Mouse (Mus musculus): ENCODE results near the gene Pcdh19. TPM values are rescaled to one million over a fixed set of nuclear protein-coding genes. Genes with fewer than 3 reads are reported as not detected.
"Not testable (repeated sequence)": the region's sequence is repeated elsewhere in the genome, so short reads cannot be mapped to it uniquely, and the experiment has no call there.

The Pcdh19 gene
- 8.3 and 8.9 TPM in 2 replicates for polyA plus RNA-seq (2014; fragmentation: Nextera tagmentation; extraction: Ambion mirVana)

GRCm38 (mm10) chrX:133688840-133689239 lies at the start of gene Pcdh19:
Gene Pcdh19 (minus strand): TSS chrX:133688987.
- Histone ChIP-seq H3K27ac (replicated peaks; ENCODE audit: low read depth, low read length) (peak within 1 kb of the TSS; percentile 61), H3K36me3 (ENCODE audit: control insufficient read depth, insufficient read depth, low read length) (no peaks in the 10 kb centered on the region), H3K4me1 (ENCODE audit: control insufficient read depth, insufficient read depth, low read length) (no peaks in the 10 kb centered on the region; the same call in 1 of the 2 replicates), H3K27me3 (replicated peaks; ENCODE audit: control insufficient read depth, insufficient read depth, low read length) (peaks cover 9% of the 10 kb centered on the region), H3K4me3 (ENCODE audit: low read depth, low read length) (peak within 1 kb of the TSS; percentile 53), H3K9ac (ENCODE audit: low read depth, low read length) (peak within 1 kb of the TSS; percentile 59), H3K4me2 (ENCODE audit: low read depth, low read length) (peak within 1 kb of the TSS; percentile 73), H3K9me3 (ENCODE audit: control insufficient read depth, low read length) (no peaks in the 10 kb centered on the region)
- DNase-seq (ENCODE audit: low spot score) (peak; percentile 94), ATAC-seq (ENCODE audit: low read depth) (peak; percentile 96)
- WGBS: 27% methylated on average over 6 of the region's 26 CpGs

- Histone ChIP-seq H3K27me3 (replicated peaks; ENCODE audit: control insufficient read depth, insufficient read depth, low read length) (no peaks in the 10 kb centered on the region), H3K4me1 (ENCODE audit: control insufficient read depth, insufficient read depth, low read length) (no peaks in the 10 kb centered on the region), H3K4me2 (ENCODE audit: low read depth, low read length) (no peak overlapping the region), H3K36me3 (ENCODE audit: control insufficient read depth, insufficient read depth, low read length) (no peaks in the 10 kb centered on the region), H3K9ac (ENCODE audit: low read depth, low read length) (no peak overlapping the region), H3K27ac (replicated peaks; ENCODE audit: low read depth, low read length) (no peak overlapping the region), H3K9me3 (ENCODE audit: control insufficient read depth, low read length) (no peaks in the 10 kb centered on the region), H3K4me3 (ENCODE audit: low read depth, low read length) (no peak overlapping the region)
- DNase-seq (ENCODE audit: low spot score): no peak
- ATAC-seq (ENCODE audit: low read depth): no peak
- 73% methylated on average over 2 of the region's 2 CpGs for WGBS
Measured at GRCm38 (mm10) chrX:133735871-133736270, 47.1 kb upstream of the Pcdh19 start.

DNA sequence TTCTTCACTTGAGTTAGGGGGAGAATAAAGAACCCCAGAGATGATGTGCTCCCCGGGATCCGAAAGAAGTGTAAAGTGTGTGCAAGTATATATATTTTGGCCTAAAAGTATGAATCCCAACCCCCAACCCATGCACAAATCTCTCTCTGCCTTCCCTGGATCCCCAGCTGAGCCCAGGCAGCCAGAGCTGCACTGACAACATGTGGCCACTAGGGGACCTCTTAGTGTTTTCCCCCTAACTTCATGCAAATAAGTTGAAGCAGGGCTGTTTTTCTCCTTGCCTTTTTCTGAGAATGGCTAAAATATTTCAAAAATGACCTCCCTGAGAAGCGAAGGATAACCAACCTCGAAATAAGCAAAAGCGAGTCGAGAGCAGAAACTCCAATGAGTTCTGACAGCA lies 46.2 kb upstream of the Pcdh19 start:
- ATAC-seq (ENCODE audit: low read depth): no peak
- WGBS: 62% methylated on average over 6 of the region's 6 CpGs
- Histone ChIP-seq H3K9ac (ENCODE audit: low read depth, low read length) (no peak overlapping the region), H3K4me2 (ENCODE audit: low read depth, low read length) (no peak overlapping the region), H3K36me3 (ENCODE audit: control insufficient read depth, insufficient read depth, low read length) (no peaks in the 10 kb centered on the region), H3K4me1 (ENCODE audit: control insufficient read depth, insufficient read depth, low read length) (no peaks in the 10 kb centered on the region), H3K9me3 (ENCODE audit: control insufficient read depth, low read length) (no peaks in the 10 kb centered on the region), H3K4me3 (ENCODE audit: low read depth, low read length) (no peak overlapping the region), H3K27me3 (replicated peaks; ENCODE audit: control insufficient read depth, insufficient read depth, low read length) (no peaks in the 10 kb centered on the region), H3K27ac (replicated peaks; ENCODE audit: low read depth, low read length) (no peak overlapping the region)
- DNase-seq (ENCODE audit: low spot score): peak; percentile 7

DNA sequence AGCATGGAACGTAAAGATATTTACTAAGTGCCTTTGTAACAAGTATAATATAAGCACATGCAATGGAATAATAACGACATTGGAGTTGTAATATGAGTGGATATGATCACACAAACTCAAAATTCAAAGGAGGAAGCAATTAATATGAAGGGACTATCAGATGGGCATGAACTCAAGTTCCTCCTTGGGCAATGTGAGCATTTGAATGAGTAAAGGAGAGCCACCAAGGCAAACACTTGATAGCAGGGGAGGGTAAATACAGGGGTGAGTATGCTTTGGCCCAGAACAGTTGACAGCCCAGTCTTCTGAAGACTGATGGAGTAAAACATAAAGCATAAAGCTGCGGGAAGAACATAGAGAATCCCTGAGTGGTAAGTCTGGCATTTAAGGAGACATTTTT lies 32.7 kb upstream of the Pcdh19 start:
- 85% methylated on average over 3 of the region's 3 CpGs for WGBS

GRCm38 (mm10) chrX:133710621-133711020 lies 21.8 kb upstream of the Pcdh19 start:
- DNase-seq (ENCODE audit: low spot score) (no peak), ATAC-seq (ENCODE audit: low read depth) (no peak)
- Histone ChIP-seq H3K9me3 (ENCODE audit: control insufficient read depth, low read length) (no peaks in the 10 kb centered on the region), H3K4me3 (ENCODE audit: low read depth, low read length) (no peak overlapping the region), H3K4me2 (ENCODE audit: low read depth, low read length) (no peak overlapping the region), H3K27ac (replicated peaks; ENCODE audit: low read depth, low read length) (no peak overlapping the region), H3K4me1 (ENCODE audit: control insufficient read depth, insufficient read depth, low read length) (no peaks in the 10 kb centered on the region), H3K27me3 (replicated peaks; ENCODE audit: control insufficient read depth, insufficient read depth, low read length) (no peaks in the 10 kb centered on the region), H3K9ac (ENCODE audit: low read depth, low read length) (no peak overlapping the region), H3K36me3 (ENCODE audit: control insufficient read depth, insufficient read depth, low read length) (no peaks in the 10 kb centered on the region)
- WGBS: 54% methylated on average over 2 of the region's 2 CpGs

More for the DNA sequence above, 32.7 kb upstream of the Pcdh19 start:
- H3K9ac ChIP-seq (ENCODE audit: low read depth, low read length): no peak overlapping the region
- H3K4me3 ChIP-seq (ENCODE audit: low read depth, low read length): no peak overlapping the region
- no peaks in the 10 kb centered on the region for H3K4me1 ChIP-seq (ENCODE audit: control insufficient read depth, insufficient read depth, low read length)
- DNase-seq (ENCODE audit: low spot score) (no peak), ATAC-seq (ENCODE audit: low read depth) (no peak)
- no peaks in the 10 kb centered on the region; the same call in 1 of the 2 replicates for H3K27me3 ChIP-seq (replicated peaks; ENCODE audit: control insufficient read depth, insufficient read depth, low read length)
- H3K4me2 ChIP-seq (ENCODE audit: low read depth, low read length): no peak overlapping the region
- no peaks in the 10 kb centered on the region for H3K9me3 ChIP-seq (ENCODE audit: control insufficient read depth, low read length)
- no peak overlapping the region for H3K27ac ChIP-seq (replicated peaks; ENCODE audit: low read depth, low read length)
- no peaks in the 10 kb centered on the region for H3K36me3 ChIP-seq (ENCODE audit: control insufficient read depth, insufficient read depth, low read length)

DNA sequence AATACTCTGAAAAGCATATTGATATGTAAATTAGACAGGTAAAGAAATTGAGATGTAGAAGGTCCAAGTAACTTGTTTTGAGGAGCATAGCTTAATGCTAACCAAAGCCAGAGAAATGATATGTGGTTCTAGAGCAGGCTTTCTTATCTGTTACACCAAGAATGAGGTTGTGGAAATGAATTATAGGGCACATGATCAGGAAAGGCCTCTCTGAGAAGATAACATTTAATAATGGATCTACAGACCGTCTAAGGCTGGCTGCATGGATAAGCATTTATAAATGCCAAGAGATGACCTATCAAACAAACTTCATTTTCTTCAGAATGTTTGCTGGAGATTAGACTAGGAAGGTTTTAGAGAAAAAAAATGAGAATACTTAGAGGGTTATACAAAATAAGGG lies 14.1 kb upstream of the Pcdh19 start:
- Histone ChIP-seq H3K36me3 (ENCODE audit: control insufficient read depth, insufficient read depth, low read length) (no peaks in the 10 kb centered on the region), H3K4me3 (ENCODE audit: low read depth, low read length) (no peak overlapping the region), H3K9ac (ENCODE audit: low read depth, low read length) (no peak overlapping the region), H3K27me3 (replicated peaks; ENCODE audit: control insufficient read depth, insufficient read depth, low read length) (no peaks in the 10 kb centered on the region), H3K4me1 (ENCODE audit: control insufficient read depth, insufficient read depth, low read length) (no peaks in the 10 kb centered on the region), H3K4me2 (ENCODE audit: low read depth, low read length) (no peak overlapping the region), H3K9me3 (ENCODE audit: control insufficient read depth, low read length) (no peaks in the 10 kb centered on the region), H3K27ac (replicated peaks; ENCODE audit: low read depth, low read length) (no peak overlapping the region)
- DNase-seq (ENCODE audit: low spot score) (no peak), ATAC-seq (ENCODE audit: low read depth) (no peak)
- WGBS: 86% methylated on average over 1 of the region's 1 CpGs

DNA sequence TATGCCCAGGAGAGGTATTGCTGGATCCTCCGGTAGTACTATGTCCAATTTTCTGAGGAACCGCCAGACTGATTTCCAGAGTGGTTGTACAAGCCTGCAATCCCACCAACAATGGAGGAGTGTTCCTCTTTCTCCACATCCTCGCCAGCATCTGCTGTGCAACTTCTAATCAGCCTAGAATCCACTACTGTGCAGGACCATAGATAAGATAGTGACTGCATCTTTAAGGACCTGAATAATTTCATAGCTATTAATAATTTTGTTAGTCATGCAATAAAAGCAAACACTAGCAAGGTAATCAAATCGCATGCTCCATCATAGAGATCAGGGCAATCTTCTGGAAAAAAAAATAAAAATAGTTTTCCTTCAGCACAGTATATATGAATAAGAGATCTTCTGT lies 9.1 kb upstream of the Pcdh19 start:
- not testable (repeated sequence) for H3K36me3 ChIP-seq (ENCODE audit: control insufficient read depth, insufficient read depth, low read length); H3K27ac ChIP-seq (replicated peaks; ENCODE audit: low read depth, low read length); H3K4me1 ChIP-seq (ENCODE audit: control insufficient read depth, insufficient read depth, low read length); DNase-seq (ENCODE audit: low spot score); H3K9me3 ChIP-seq (ENCODE audit: control insufficient read depth, low read length); ATAC-seq (ENCODE audit: low read depth); H3K9ac ChIP-seq (ENCODE audit: low read depth, low read length); H3K27me3 ChIP-seq (replicated peaks; ENCODE audit: control insufficient read depth, insufficient read depth, low read length); H3K4me3 ChIP-seq (ENCODE audit: low read depth, low read length); H3K4me2 ChIP-seq (ENCODE audit: low read depth, low read length)
- 76% methylated on average over 2 of the region's 4 CpGs for WGBS

DNA sequence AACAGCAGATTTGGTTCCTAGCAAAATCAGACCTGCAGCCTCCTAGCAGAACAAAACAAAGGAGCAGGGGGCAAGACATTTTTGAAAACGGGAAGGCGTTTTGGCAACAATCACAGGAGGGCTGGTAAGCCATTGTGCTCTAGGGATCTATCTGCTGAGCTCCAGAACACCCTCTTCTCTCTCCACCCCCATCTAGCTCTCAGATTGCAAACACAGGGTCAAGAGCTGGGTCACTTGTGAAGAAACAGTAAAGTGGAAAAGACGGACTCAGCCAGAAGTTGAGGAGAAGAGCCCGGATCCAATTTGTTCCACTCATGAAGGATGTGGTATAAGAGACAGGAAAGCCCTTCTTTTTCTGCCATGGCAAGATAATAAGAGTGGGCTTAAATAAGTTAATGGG lies 7.7 kb upstream of the Pcdh19 start:
- H3K4me1 ChIP-seq (ENCODE audit: control insufficient read depth, insufficient read depth, low read length): no peaks in the 10 kb centered on the region
- no peak overlapping the region for H3K4me3 ChIP-seq (ENCODE audit: low read depth, low read length)
- no peaks in the 10 kb centered on the region for H3K27me3 ChIP-seq (replicated peaks; ENCODE audit: control insufficient read depth, insufficient read depth, low read length)
- 43% methylated on average over 4 of the region's 4 CpGs for WGBS
- H3K9ac ChIP-seq (ENCODE audit: low read depth, low read length): no peak overlapping the region
- ATAC-seq (ENCODE audit: low read depth) (no peak), DNase-seq (ENCODE audit: low spot score) (no peak)
- no peak overlapping the region for H3K4me2 ChIP-seq (ENCODE audit: low read depth, low read length)
- no peaks in the 10 kb centered on the region for H3K9me3 ChIP-seq (ENCODE audit: control insufficient read depth, low read length)
- no peak overlapping the region for H3K27ac ChIP-seq (replicated peaks; ENCODE audit: low read depth, low read length)
- H3K36me3 ChIP-seq (ENCODE audit: control insufficient read depth, insufficient read depth, low read length): no peaks in the 10 kb centered on the region

DNA sequence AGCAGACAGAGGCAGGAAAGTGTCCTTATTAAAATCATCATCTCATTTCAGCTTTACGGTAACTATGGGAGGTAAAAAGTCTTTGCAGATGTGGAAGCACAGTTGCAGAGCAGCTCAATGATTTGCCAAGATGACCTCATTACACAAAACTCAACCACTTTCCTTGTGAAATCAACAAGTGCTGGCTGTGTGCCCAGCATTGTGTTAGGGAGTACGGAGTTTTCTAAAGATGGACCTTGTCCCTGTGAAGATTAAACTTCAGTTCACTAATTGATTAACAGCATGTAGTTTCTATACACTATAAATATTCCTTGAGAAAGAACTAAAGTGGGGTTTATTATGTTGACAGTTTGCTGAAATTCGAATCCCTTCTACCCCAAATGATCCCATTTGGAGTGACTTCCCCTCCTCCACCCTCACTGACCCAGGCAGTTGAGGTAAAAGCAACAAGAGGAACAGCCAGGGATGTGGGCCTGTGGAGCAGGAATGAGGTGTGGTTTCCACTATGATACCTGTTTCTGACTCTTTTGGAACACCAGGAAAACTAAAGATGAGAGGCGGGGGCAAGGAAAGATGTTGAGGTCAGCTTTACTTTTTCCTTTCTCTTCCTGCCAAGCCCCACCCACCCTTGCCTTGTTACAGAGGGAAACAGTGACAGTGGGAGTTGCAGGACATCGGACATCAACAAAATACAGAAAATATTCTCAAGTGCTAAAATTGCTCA lies 4.4 kb upstream of the Pcdh19 start:
- Histone ChIP-seq H3K9ac (ENCODE audit: low read depth, low read length) (no peak overlapping the region), H3K9me3 (ENCODE audit: control insufficient read depth, low read length) (no peaks in the 10 kb centered on the region), H3K4me3 (ENCODE audit: low read depth, low read length) (no peak overlapping the region), H3K27me3 (replicated peaks; ENCODE audit: control insufficient read depth, insufficient read depth, low read length) (peaks cover 9% of the 10 kb centered on the region), H3K36me3 (ENCODE audit: control insufficient read depth, insufficient read depth, low read length) (no peaks in the 10 kb centered on the region), H3K4me2 (ENCODE audit: low read depth, low read length) (no peak overlapping the region), H3K4me1 (ENCODE audit: control insufficient read depth, insufficient read depth, low read length) (no peaks in the 10 kb centered on the region), H3K27ac (replicated peaks; ENCODE audit: low read depth, low read length) (no peak overlapping the region)
- 56% methylated on average over 5 of the region's 5 CpGs for whole genome bisulfite sequencing
- ATAC-seq (ENCODE audit: low read depth) (no peak), DNase-seq (ENCODE audit: low spot score) (peak; percentile 57)

All from embryonic facial prominence, embryonic 14.5 days (tissue).